Mouse (Mus musculus): ENCODE measurements around the gene Ccn6. TPM values are rescaled to one million over a fixed set of nuclear protein-coding genes. Genes with fewer than 3 reads are reported as not detected.
"Not testable (repeated sequence)": the region's sequence is repeated elsewhere in the genome, so short reads cannot be mapped to it uniquely, and the experiment has no call there.

Gene Ccn6
- polyA plus RNA-seq (2014; fragmentation: Nextera tagmentation; extraction: Ambion mirVana): 0.41 and 0.48 TPM in 2 replicates

- ATAC-seq (ENCODE audit: insufficient number of reproducible peaks, low FRiP score, low TSS enrichment, low read depth) (no peak), DNase-seq (ENCODE audit: low spot score) (no peak)
- Histone ChIP-seq H3K4me1 (ENCODE audit: control insufficient read depth, insufficient read depth, low read length) (0 out of 2 replicates have a peak, but pooled peaks cover 4% of the 10 kb centered on the region), H3K36me3 (ENCODE audit: control insufficient read depth, insufficient read depth, low read length) (no peaks in the 10 kb centered on the region), H3K27ac (replicated peaks; ENCODE audit: low read depth, low read length) (no peak within 1 kb of the TSS), H3K4me3 (ENCODE audit: low read depth, low read length) (no peak within 1 kb of the TSS), H3K4me2 (ENCODE audit: low read depth, severe bottlenecking) (0 out of 2 replicates have a peak within 1 kb of the TSS, but pooled peaks have one; percentile 20), H3K9ac (ENCODE audit: low read length) (no peak within 1 kb of the TSS), H3K9me3 (ENCODE audit: control insufficient read depth, low read length) (no peaks in the 10 kb centered on the region), H3K27me3 (ENCODE audit: control insufficient read depth, insufficient read depth, low read length) (no peaks in the 10 kb centered on the region)
- WGBS: 82% methylated on average over 10 of the region's 10 CpGs
Observed at GRCm38 (mm10) chr10:39163694-39164093, at the start of gene Ccn6. Gene Ccn6, minus strand, starts transcription at chr10:39163794.

- Histone ChIP-seq H3K27ac (replicated peaks; ENCODE audit: low read depth, low read length) (no peak overlapping the region), H3K36me3 (ENCODE audit: control insufficient read depth, insufficient read depth, low read length) (no peaks in the 10 kb centered on the region), H3K4me1 (ENCODE audit: control insufficient read depth, insufficient read depth, low read length) (peaks cover 8% of the 10 kb centered on the region), H3K4me2 (ENCODE audit: low read depth, severe bottlenecking) (no peak overlapping the region), H3K4me3 (ENCODE audit: low read depth, low read length) (no peak overlapping the region), H3K27me3 (ENCODE audit: control insufficient read depth, insufficient read depth, low read length) (no peaks in the 10 kb centered on the region), H3K9ac (ENCODE audit: low read length) (no peak overlapping the region), H3K9me3 (ENCODE audit: control insufficient read depth, low read length) (no peaks in the 10 kb centered on the region; the same call in 1 of the 2 replicates)
- DNase-seq (ENCODE audit: low spot score) (no peak), ATAC-seq (ENCODE audit: insufficient number of reproducible peaks, low FRiP score, low TSS enrichment, low read depth) (no peak)
Observed at GRCm38 (mm10) chr10:39210031-39210430, 46.4 kb upstream of the Ccn6 start.

- no peak overlapping the region for H3K4me2 ChIP-seq (ENCODE audit: low read depth, severe bottlenecking)
- no peaks in the 10 kb centered on the region for H3K27me3 ChIP-seq (ENCODE audit: control insufficient read depth, insufficient read depth, low read length)
- H3K36me3 ChIP-seq (ENCODE audit: control insufficient read depth, insufficient read depth, low read length): no peaks in the 10 kb centered on the region
- no peaks in the 10 kb centered on the region; the same call in 1 of the 2 replicates for H3K9me3 ChIP-seq (ENCODE audit: control insufficient read depth, low read length)
- peaks cover 8% of the 10 kb centered on the region for H3K4me1 ChIP-seq (ENCODE audit: control insufficient read depth, insufficient read depth, low read length)
- H3K4me3 ChIP-seq (ENCODE audit: low read depth, low read length): no peak overlapping the region
- no peak for ATAC-seq (ENCODE audit: insufficient number of reproducible peaks, low FRiP score, low TSS enrichment, low read depth)
- DNase-seq (ENCODE audit: low spot score): no peak
- no peak overlapping the region for H3K27ac ChIP-seq (replicated peaks; ENCODE audit: low read depth, low read length)
- WGBS: 39% methylated on average over 10 of the region's 10 CpGs
- H3K9ac ChIP-seq (ENCODE audit: low read length): no peak overlapping the region
Observed at GRCm38 (mm10) chr10:39209161-39210025, 45.8 kb upstream of the Ccn6 start.

- Histone ChIP-seq H3K4me2 (ENCODE audit: low read depth, severe bottlenecking) (no peak overlapping the region), H3K36me3 (ENCODE audit: control insufficient read depth, insufficient read depth, low read length) (no peaks in the 10 kb centered on the region), H3K4me1 (ENCODE audit: control insufficient read depth, insufficient read depth, low read length) (peaks cover 8% of the 10 kb centered on the region), H3K27me3 (ENCODE audit: control insufficient read depth, insufficient read depth, low read length) (no peaks in the 10 kb centered on the region), H3K27ac (replicated peaks; ENCODE audit: low read depth, low read length) (no peak overlapping the region), H3K9me3 (ENCODE audit: control insufficient read depth, low read length) (no peaks in the 10 kb centered on the region; the same call in 1 of the 2 replicates), H3K4me3 (ENCODE audit: low read depth, low read length) (no peak overlapping the region), H3K9ac (ENCODE audit: low read length) (no peak overlapping the region)
- no peak for ATAC-seq (ENCODE audit: insufficient number of reproducible peaks, low FRiP score, low TSS enrichment, low read depth)
- DNase-seq (ENCODE audit: low spot score): no peak
- 73% methylated on average over 4 of the region's 4 CpGs for WGBS
Observed at GRCm38 (mm10) chr10:39208712-39209111, 45.1 kb upstream of the Ccn6 start.

GRCm38 (mm10) chr10:39207310-39207855 is 43.8 kb upstream of the Ccn6 start:
- WGBS: 73% methylated on average over 3 of the region's 3 CpGs
- no peak overlapping the region for H3K4me3 ChIP-seq (ENCODE audit: low read depth, low read length)
- no peak overlapping the region for H3K9ac ChIP-seq (ENCODE audit: low read length)
- DNase-seq (ENCODE audit: low spot score) (no peak), ATAC-seq (ENCODE audit: insufficient number of reproducible peaks, low FRiP score, low TSS enrichment, low read depth) (peak; percentile 47; the same call in 1 of the 2 replicates)
- no peak overlapping the region for H3K4me2 ChIP-seq (ENCODE audit: low read depth, severe bottlenecking)
- H3K4me1 ChIP-seq (ENCODE audit: control insufficient read depth, insufficient read depth, low read length): peaks cover 8% of the 10 kb centered on the region
- H3K36me3 ChIP-seq (ENCODE audit: control insufficient read depth, insufficient read depth, low read length): no peaks in the 10 kb centered on the region
- no peak overlapping the region for H3K27ac ChIP-seq (replicated peaks; ENCODE audit: low read depth, low read length)
- H3K9me3 ChIP-seq (ENCODE audit: control insufficient read depth, low read length): no peaks in the 10 kb centered on the region; the same call in 1 of the 2 replicates
- no peaks in the 10 kb centered on the region for H3K27me3 ChIP-seq (ENCODE audit: control insufficient read depth, insufficient read depth, low read length)

GRCm38 (mm10) chr10:39202490-39202889 is 38.9 kb upstream of the Ccn6 start:
- 66% methylated on average over 4 of the region's 4 CpGs for WGBS
- no peak overlapping the region for H3K27ac ChIP-seq (replicated peaks; ENCODE audit: low read depth, low read length)
- no peak for ATAC-seq (ENCODE audit: insufficient number of reproducible peaks, low FRiP score, low TSS enrichment, low read depth)
- no peaks in the 10 kb centered on the region for H3K27me3 ChIP-seq (ENCODE audit: control insufficient read depth, insufficient read depth, low read length)
- no peaks in the 10 kb centered on the region for H3K36me3 ChIP-seq (ENCODE audit: control insufficient read depth, insufficient read depth, low read length)
- H3K4me3 ChIP-seq (ENCODE audit: low read depth, low read length): no peak overlapping the region
- no peak for DNase-seq (ENCODE audit: low spot score)
- H3K9ac ChIP-seq (ENCODE audit: low read length): no peak overlapping the region
- H3K4me2 ChIP-seq (ENCODE audit: low read depth, severe bottlenecking): no peak overlapping the region
- no peaks in the 10 kb centered on the region for H3K9me3 ChIP-seq (ENCODE audit: control insufficient read depth, low read length)
- peaks cover 2% of the 10 kb centered on the region; the same call in 1 of the 2 replicates for H3K4me1 ChIP-seq (ENCODE audit: control insufficient read depth, insufficient read depth, low read length)

- H3K9me3 ChIP-seq (ENCODE audit: control insufficient read depth, low read length); H3K4me1 ChIP-seq (ENCODE audit: control insufficient read depth, insufficient read depth, low read length); H3K36me3 ChIP-seq (ENCODE audit: control insufficient read depth, insufficient read depth, low read length); H3K9ac ChIP-seq (ENCODE audit: low read length); H3K4me3 ChIP-seq (ENCODE audit: low read depth, low read length); H3K27ac ChIP-seq (replicated peaks; ENCODE audit: low read depth, low read length); H3K27me3 ChIP-seq (ENCODE audit: control insufficient read depth, insufficient read depth, low read length); ATAC-seq (ENCODE audit: insufficient number of reproducible peaks, low FRiP score, low TSS enrichment, low read depth); DNase-seq (ENCODE audit: low spot score); H3K4me2 ChIP-seq (ENCODE audit: low read depth, severe bottlenecking): not testable (repeated sequence)
- 91% methylated on average over 11 of the region's 11 CpGs for WGBS
Observed at GRCm38 (mm10) chr10:39198216-39198615, 34.6 kb upstream of the Ccn6 start.

GRCm38 (mm10) chr10:39192673-39193072 is 29.1 kb upstream of the Ccn6 start:
- H3K27me3 ChIP-seq (ENCODE audit: control insufficient read depth, insufficient read depth, low read length): no peaks in the 10 kb centered on the region
- 91% methylated on average over 3 of the region's 3 CpGs for WGBS
- no peak for DNase-seq (ENCODE audit: low spot score)
- no peak overlapping the region for H3K4me2 ChIP-seq (ENCODE audit: low read depth, severe bottlenecking)
- H3K27ac ChIP-seq (replicated peaks; ENCODE audit: low read depth, low read length): no peak overlapping the region
- no peaks in the 10 kb centered on the region for H3K4me1 ChIP-seq (ENCODE audit: control insufficient read depth, insufficient read depth, low read length)
- H3K4me3 ChIP-seq (ENCODE audit: low read depth, low read length): no peak overlapping the region
- H3K9ac ChIP-seq (ENCODE audit: low read length): no peak overlapping the region
- no peaks in the 10 kb centered on the region for H3K9me3 ChIP-seq (ENCODE audit: control insufficient read depth, low read length)
- no peaks in the 10 kb centered on the region for H3K36me3 ChIP-seq (ENCODE audit: control insufficient read depth, insufficient read depth, low read length)
- ATAC-seq (ENCODE audit: insufficient number of reproducible peaks, low FRiP score, low TSS enrichment, low read depth): no peak

All from limb, embryonic 11.5 days (tissue).